Mouse (Mus musculus) T-helper 1 cell (primary cell): Measurements from ENCODE around the gene Rpl38.

Source experiments
- in situ Hi-C: fragments of 300-600 bp; cut with MboI, MseI; formaldehyde crosslinking; loops from one replicate; pipeline ENCODE4 v1.15.1; 2025; ENCODE audit warnings: high pct_unique_total_duplicates

Gene Rpl38

DNA sequence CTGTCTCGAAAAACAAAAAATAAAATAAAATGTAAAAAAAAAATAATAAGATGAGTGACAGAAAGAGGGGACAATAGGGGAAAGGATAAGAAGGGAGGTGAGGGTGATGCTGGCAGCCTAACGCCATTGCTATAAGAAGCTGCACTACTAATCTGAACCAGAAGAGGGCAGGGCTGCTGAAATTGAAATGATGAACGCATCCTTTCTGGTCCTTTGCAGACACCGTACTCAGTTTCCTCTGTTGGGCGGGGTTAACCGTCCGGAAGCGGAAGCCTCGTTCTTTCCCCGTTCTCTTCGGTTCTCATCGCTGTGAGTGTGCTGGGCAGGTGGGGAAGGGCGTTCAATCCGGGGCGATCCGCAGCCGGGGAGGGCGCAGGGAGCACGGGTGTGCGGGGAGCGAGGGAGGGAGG lies at the start of gene Rpl38:
Gene Rpl38 (plus strand): TSS at position 224 of the 410 bp plus-strand sequence.
- in situ Hi-C loops: no loop called here

GRCm38 (mm10) chr11:114618697-114619417 lies 49.5 kb upstream of the Rpl38 start:
- in situ Hi-C loops: no loop called here

DNA sequence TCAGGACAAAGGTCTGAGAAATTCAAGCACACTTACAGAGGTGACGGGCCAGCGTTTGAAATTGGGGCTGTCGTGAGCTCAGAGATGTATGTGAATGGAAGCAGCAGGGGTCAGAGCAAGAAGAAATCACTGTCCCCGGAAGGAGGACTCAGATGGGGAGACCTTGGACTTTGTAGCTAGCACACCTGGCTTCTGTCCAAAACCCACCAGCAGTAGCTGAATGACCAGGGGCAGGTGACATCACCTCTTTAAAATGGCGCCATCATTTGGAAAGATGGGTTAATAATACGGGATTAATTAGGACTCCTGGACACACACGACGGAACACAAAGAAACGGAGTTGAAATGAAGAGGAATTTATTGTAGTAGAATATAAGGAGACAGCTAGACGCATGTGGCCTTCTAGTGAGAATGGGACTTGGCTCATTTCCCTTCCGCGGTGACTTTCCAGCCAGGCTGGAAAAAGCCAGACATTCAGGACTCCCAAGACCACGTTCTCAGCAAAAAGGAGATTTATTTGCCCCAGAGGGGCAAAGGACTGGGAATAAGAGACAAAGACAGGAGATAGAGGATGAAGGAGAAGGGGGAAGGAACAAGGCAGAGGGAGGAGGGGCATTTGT lies 42.1 kb upstream of the Rpl38 start:
- in situ Hi-C loops: no loop called here

- in situ Hi-C loops: no loop called here
These were observed 41.3 kb upstream of the Rpl38 start for GRCm38 (mm10) chr11:114627036-114627435.

DNA sequence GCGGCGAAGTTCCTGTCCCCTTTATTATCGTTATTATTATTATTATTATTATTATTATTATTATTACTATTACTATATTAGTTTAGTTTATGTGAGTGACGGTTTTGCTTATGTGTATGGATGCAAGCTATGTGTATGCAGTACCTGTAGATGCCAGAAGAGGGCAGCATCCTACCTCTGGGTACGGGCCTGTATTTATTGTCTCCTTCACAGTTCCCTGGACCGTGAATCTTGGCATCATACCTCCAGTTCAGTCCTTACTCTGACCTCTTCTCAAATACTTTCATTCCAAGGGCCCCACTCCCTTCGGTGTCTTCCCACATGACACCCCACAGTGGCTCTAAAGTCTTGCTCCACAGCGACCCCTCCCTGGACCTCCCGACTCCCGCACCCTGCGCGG lies 40.3 kb upstream of the Rpl38 start:
- in situ Hi-C loops: no loop called here

DNA sequence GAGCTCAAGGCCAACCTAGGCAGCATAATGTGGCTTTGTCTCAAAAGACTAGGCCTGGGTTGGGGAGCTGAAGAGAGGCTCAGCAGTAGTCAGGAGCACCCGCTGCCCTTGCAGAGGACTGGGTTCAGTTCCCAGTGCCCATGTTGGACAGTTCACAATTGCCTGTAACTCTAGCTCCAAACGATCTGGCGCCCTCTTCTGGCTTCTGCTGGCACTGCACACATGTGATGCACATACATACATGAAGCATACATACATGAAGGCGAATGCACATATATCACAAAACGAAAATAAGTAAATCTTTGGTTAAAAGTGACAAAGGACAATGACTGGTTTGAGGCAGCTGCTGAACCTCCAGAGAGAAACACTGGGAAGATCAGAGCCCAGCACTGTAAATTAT lies 38.3 kb upstream of the Rpl38 start:
- in situ Hi-C loops: loop anchor here (5.0 kb wide), 2 partner anchors 108 to 428 kb away; no protein-coding TSS in a partner anchor

- in situ Hi-C loops: loop anchor here (5.0 kb wide), 2 partner anchors 110 to 430 kb away; no protein-coding TSS in a partner anchor
These were observed 36.1 kb upstream of the Rpl38 start for GRCm38 (mm10) chr11:114632266-114632665.

DNA sequence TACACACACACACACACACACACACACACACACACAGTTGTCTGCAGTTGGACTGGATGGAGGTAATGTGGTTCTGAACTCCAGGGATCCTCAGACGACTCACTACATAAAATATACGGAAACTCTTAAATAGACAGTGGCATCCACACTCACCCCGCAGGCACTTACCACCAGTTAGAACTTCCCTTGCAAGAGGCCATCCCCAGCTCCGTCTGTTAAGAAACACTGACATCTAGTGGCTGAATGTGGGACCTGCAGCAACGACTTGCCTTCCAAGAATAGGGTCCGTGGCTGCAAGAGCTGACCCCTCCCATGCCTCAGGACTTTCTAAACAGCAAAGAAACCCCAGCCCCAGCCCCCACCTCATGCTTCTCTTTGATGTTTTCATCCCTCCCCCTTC lies 32.0 kb upstream of the Rpl38 start:
- in situ Hi-C loops: no loop called here

GRCm38 (mm10) chr11:114636727-114637505 lies 31.4 kb upstream of the Rpl38 start:
- in situ Hi-C loops: no loop called here

DNA sequence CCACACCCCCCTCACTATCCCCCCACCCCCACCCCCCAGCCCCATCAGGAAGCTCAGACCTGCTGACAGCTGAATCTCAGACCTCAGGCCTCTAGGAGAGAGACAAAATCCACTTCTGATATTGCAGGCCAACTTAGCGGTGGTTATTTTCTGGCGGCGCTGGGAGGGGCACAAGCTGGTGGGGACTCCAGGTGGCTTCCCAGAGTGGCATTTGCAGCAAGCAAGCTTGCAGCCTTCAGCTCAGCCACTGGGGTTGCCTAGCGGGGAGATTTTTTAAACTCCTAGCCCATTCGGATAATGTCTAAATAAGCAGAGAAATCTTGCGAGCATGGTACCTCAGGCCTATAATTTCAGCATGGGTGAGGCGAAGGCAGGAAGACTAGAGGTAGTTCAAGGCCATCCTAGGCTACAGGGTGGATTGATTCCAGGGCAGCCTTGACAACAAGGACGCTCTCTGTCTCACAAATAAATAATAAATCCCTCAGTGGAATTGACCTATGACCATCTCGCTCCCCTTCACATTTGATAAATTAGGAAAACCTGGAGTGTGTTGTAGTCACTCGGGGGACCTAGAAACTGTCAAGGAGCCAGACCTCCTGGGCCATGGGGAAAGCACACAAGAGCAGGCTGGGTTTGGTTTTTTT lies 29.6 kb upstream of the Rpl38 start:
- in situ Hi-C loops: no loop called here

GRCm38 (mm10) chr11:114639681-114640103 lies 28.6 kb upstream of the Rpl38 start:
- in situ Hi-C loops: no loop called here

- in situ Hi-C loops: no loop called here
These were observed 27.7 kb upstream of the Rpl38 start for GRCm38 (mm10) chr11:114640658-114641057.

DNA sequence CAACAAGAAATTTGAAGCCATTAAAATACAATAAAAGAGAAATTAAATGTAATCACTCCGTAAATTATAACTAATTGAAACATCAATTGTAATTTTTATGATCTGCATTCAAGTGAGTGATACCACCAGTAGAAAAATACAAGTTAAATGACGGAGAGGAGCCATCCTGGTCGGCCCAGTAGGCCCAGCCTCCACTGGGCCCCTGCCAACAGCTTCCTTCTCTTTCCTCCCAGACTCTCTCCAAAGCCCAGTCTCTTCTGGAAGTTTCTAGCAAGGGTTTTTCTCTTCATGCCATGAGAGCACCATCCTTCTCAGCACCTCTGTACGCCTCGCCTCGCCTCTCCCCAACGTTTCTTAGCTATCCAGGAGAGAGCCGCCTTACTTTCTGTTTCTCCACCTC lies 27.2 kb upstream of the Rpl38 start:
- in situ Hi-C loops: no loop called here

DNA sequence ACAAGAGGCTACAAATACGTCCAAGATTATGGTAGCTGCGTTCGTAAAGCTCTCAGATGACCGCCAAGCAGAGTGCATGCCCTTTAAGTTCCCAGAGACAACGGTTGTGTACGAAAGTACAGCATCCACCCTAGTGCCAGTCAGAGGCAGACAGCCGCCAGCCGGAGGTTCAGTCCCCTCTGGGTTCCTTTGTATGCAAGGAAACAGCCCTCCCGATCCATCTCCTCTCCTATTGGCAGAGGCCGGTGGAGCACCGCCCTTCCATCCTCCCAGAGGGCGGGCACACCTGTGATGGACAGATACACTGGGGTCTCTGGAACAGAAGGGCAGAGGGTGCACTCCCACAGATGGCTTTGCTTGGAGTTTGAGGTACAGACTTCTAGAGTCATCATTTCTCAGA lies 26.1 kb upstream of the Rpl38 start:
- in situ Hi-C loops: no loop called here

GRCm38 (mm10) chr11:114642926-114643325 lies 25.4 kb upstream of the Rpl38 start:
- in situ Hi-C loops: no loop called here

- in situ Hi-C loops: no loop called here
These were observed 24.2 kb upstream of the Rpl38 start for GRCm38 (mm10) chr11:114644122-114644521.

GRCm38 (mm10) chr11:114649510-114649909 lies 18.8 kb upstream of the Rpl38 start:
- in situ Hi-C loops: no loop called here

DNA sequence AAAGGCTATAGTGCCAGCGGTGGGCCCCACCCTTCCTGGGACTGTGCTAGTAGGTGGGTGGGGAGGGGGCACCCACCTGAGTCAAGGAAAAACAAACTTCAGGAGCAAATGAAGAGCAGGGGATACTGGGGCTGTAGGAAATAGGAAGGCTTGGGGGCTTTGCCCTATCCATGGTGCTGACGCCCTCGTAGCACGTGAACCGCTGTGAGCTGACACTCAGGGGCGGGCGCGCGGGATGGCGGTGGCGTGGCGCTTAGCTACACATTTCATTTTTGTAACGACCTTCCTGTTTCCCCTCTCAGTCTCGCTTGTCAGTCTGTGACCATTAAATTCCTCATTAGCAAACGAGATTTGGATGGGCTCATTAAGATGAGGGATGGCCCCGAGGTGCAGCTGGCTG lies 15.8 kb upstream of the Rpl38 start:
- in situ Hi-C loops: no loop called here

DNA sequence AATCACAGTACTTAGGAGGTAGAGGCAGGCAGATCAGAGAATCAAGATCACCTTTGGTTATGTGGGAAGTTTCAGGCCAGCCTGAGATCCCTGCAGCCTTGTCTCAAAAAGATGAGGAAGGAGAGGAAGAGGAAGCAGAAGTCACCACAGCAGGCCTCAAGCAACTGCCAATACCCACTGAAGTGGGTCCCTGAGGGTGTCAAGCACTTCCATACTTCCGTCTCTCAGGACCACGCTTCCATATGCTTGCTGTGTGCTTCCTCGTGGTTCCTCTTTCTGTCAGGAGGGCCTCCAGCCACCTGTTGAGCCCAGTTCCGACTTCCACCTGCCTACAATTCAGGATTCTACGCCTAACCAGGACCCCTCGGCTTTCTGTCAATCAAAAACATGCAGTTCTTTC lies 14.7 kb upstream of the Rpl38 start:
- in situ Hi-C loops: no loop called here

- in situ Hi-C loops: no loop called here
These were observed 13.8 kb upstream of the Rpl38 start for GRCm38 (mm10) chr11:114654552-114654951.

GRCm38 (mm10) chr11:114655350-114656008 lies 12.8 kb upstream of the Rpl38 start:
- in situ Hi-C loops: no loop called here
